Mouse (Mus musculus): ENCODE results near the gene Nkd1.

- no peak for TF ChIP-seq EP300 (IDR thresholded peaks at IDR 0.05; ENCODE audit: low read depth)
- TF ChIP-seq CTCF (IDR thresholded peaks at IDR 0.05; ENCODE audit: low read depth): no peak
Measured at GRCm38 (mm10) chr8:88642734-88643564, 121.8 kb downstream of the Nkd1 start.

Data from liver, postnatal 0 days (tissue).